Mouse (Mus musculus) embryonic facial prominence, embryonic 14.5 days (tissue): Measurements from ENCODE around the gene Apbb2. TPM values are rescaled to one million over a fixed set of nuclear protein-coding genes. Genes with fewer than 3 reads are reported as not detected.

Experiments used
- ATAC-seq: fragments of 200-750 bp; cut with Nextera tagmentation; 2 replicates; pipeline ENCODE4 v1.8.0; 2017; ENCODE audit warnings: low read depth, moderate number of reproducible peaks, moderate TSS enrichment
- DNase-seq: peaks from one replicate; pipeline ENCODE4 v3.0.0-alpha.2; 2015; ENCODE audit warnings: low spot score
- H3K27ac ChIP-seq: fragments of 300-500 bp; sonication (generic); replicated peaks from 2 replicates; pipeline ENCODE4 v1.5.1; 2014; ENCODE audit warnings: low read depth, mild to moderate bottlenecking, low read length, moderate library complexity
- H3K27me3 ChIP-seq: fragments of 300-500 bp; sonication (generic); replicated peaks from 2 replicates; pipeline ENCODE4 v1.6.1; 2014; ENCODE audit warnings: low read length; ENCODE audit not compliant: control insufficient read depth, insufficient read depth
- H3K36me3 ChIP-seq: fragments of 300-500 bp; sonication (generic); 2 replicates; pipeline ENCODE4 v1.6.1; 2014; ENCODE audit warnings: low read length, mixed read lengths; ENCODE audit not compliant: control insufficient read depth, insufficient read depth
- H3K4me1 ChIP-seq: fragments of 300-500 bp; sonication (generic); 2 replicates; pipeline ENCODE4 v1.6.1; 2014; ENCODE audit warnings: antibody characterized with exemption, low read length; ENCODE audit not compliant: control insufficient read depth, insufficient read depth
- H3K4me2 ChIP-seq: fragments of 300-500 bp; sonication (generic); 2 replicates; pipeline ENCODE4 v1.6.1; 2014; ENCODE audit warnings: low read depth, mild to moderate bottlenecking, low read length, moderate library complexity, mixed read lengths
- H3K4me3 ChIP-seq: fragments of 300-500 bp; sonication (generic); 2 replicates; pipeline ENCODE4 v1.5.1; 2014; ENCODE audit warnings: low read depth, mild to moderate bottlenecking, low read length
- H3K9ac ChIP-seq: fragments of 300-500 bp; sonication (generic); 2 replicates; pipeline ENCODE4 v1.6.1; 2014; ENCODE audit warnings: low read depth, mild to moderate bottlenecking, low read length, moderate library complexity, mixed read lengths
- H3K9me3 ChIP-seq: fragments of 300-500 bp; sonication (generic); 2 replicates; pipeline ENCODE4 v1.6.1; 2016; ENCODE audit warnings: low read length; ENCODE audit not compliant: control insufficient read depth
- WGBS: fragments of 180-500 bp; shearing (Covaris S2); extraction: QIAGEN DNeasy Blood & Tissue Kit; methylation state at CpG from one replicate; pipeline ENCODE4 v1.1.7; 2014; 5-methylcytosine and 5-hydroxymethylcytosine counted together
- polyA plus RNA-seq: library from polyadenylated mRNA; unstranded; fragments of >200 nt; fragmentation: Nextera tagmentation; extraction: Ambion mirVana; gene quantifications from 2 replicates; pipeline ENCODE4 v1.2.1, GENCODE M21; 2014

Apbb2 gene
- polyA plus RNA-seq, 1 experiment from 2014 or later, result 39.8 TPM

DNA sequence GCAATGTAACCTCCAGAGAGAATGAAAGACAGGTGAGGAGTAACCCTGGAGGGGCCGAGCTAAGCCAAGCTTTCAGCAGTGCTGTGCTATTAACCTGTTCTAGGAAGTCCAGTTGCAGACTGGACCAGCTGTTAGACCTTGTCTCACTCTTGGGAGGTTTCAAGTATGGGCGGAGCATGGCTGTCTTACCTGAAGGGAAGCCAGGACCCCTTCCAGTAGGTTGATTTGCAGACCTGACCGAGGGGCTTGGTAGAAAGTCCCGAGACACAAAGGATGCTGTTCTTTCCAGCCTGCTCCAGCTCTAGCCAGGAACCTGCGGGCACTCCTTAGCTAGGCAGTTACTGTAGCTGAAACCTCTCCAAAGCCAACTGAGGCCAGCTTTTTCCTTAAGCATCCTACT is 322.5 kb downstream of the Apbb2 start:
- no peak overlapping the region for H3K4me2 ChIP-seq
- H3K4me3 ChIP-seq, result no peak overlapping the region
- H3K9me3 ChIP-seq, result 0 out of 2 replicates have a peak, but pooled peaks cover 4% of the 10 kb centered on the region
- H3K4me1 ChIP-seq, result no peaks in the 10 kb centered on the region
- no peak overlapping the region for H3K27ac ChIP-seq
- no peak for ATAC-seq
- H3K9ac ChIP-seq, result no peak overlapping the region
- no peaks in the 10 kb centered on the region for H3K27me3 ChIP-seq
- 91% methylated on average over 5 of the region's 5 CpGs for WGBS
- no peak for DNase-seq
- H3K36me3 ChIP-seq, result 0 out of 2 replicates have a peak, but pooled peaks cover 9% of the 10 kb centered on the region

DNA sequence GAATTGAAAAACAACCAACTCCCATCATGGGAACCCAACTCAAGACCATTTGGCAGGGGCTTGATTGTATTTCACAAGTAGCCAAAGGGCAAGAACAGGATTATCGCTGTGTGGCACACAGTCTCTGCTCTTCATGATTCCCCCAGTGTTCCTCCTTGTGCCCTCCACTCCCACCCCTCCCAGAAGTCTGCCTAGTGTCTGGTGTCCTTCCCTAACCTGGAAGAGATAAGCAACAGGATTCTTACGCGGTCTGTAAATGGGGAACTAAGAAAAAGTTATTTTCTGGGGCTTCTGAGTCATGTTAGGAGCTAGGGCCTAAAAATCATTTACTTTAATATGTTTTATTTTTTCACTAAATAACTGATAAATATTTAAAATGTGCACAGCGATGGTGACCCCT is 323.6 kb downstream of the Apbb2 start:
- Histone ChIP-seq H3K4me1 (no peaks in the 10 kb centered on the region), H3K36me3 (no peaks in the 10 kb centered on the region), H3K9ac (no peak overlapping the region), H3K27ac (no peak overlapping the region), H3K4me3 (no peak overlapping the region), H3K27me3 (no peaks in the 10 kb centered on the region), H3K9me3 (0 out of 2 replicates have a peak, but pooled peaks cover 4% of the 10 kb centered on the region), H3K4me2 (no peak overlapping the region)
- ATAC-seq (no peak), DNase-seq (no peak)
- WGBS, result 96% methylated on average over 4 of the region's 4 CpGs

DNA sequence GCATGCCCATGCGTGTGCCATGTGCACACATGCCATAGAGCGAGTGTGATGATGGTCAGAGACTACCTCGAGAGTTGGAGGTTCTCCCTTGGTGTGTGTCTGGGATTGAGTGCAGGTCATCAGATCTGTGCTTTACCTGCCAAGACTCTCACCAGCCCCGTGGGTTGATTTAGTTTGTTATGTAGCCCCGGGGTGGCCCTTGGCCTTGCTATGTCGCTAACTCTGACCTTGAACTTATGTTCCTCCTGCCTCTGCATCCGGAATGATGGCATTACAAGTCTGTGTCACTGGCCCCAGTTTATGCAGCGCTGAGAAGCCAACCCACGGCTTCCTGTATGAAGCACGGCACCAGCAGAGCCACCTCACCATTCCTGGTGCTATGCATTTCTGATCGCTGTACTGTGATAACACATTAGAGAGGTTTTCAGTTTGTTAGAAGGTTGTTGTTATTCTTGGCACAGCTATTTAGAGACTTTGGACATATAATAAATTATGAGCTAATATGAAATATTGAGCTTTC is 324.4 kb downstream of the Apbb2 start:
- H3K27me3 ChIP-seq, result no peaks in the 10 kb centered on the region
- H3K9me3 ChIP-seq, result 0 out of 2 replicates have a peak, but pooled peaks cover 4% of the 10 kb centered on the region
- whole genome bisulfite sequencing, result 84% methylated on average over 11 of the region's 11 CpGs
- DNase-seq (no peak), ATAC-seq (no peak)
- no peaks in the 10 kb centered on the region for H3K4me1 ChIP-seq
- H3K4me2 ChIP-seq, result no peak overlapping the region
- H3K9ac ChIP-seq, result no peak overlapping the region
- no peak overlapping the region for H3K4me3 ChIP-seq
- no peak overlapping the region for H3K27ac ChIP-seq
- no peaks in the 10 kb centered on the region for H3K36me3 ChIP-seq

DNA sequence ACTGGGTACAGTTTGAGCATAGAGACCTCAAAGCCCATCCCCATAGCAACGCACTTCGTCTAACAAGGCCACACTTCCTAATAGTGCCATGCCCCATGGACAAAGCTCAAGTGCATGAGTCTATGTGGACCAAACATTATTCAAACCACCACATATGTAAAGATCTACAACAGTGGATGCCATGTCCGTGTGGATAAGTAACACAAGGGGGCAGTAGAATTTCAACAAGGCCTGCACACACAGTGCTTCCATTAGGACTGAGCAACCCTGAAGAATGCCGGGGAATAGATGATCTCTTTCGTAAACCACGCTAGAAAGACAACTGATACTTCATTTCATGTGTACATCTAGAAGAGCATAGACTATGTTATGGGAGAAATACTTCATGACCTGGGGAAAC is 337.8 kb downstream of the Apbb2 start:
- no peak for DNase-seq
- no peak overlapping the region for H3K27ac ChIP-seq

DNA sequence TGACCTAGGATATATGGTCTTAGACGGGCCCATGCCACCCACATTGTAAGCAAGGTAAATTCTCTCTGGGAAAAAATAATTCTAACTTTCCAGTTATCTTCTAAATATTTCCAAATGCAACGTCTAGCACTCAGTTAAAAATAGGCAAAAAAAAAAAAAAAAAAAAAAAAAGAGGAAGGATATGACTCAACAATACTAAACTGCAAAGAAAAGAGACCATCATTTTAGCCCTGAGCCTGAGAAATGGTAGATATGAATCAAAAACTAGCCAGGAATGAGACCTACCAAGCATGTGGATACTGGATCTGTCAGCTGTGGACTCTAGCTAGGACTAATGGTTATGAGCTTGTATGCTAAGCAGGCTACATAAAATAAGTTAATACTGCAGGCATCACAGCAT is 338.9 kb downstream of the Apbb2 start:
- Histone ChIP-seq H3K4me1 (no peaks in the 10 kb centered on the region), H3K9ac (no peak overlapping the region), H3K9me3 (no peaks in the 10 kb centered on the region), H3K27ac (no peak overlapping the region), H3K4me2 (no peak overlapping the region), H3K27me3 (no peaks in the 10 kb centered on the region), H3K4me3 (no peak overlapping the region), H3K36me3 (no peaks in the 10 kb centered on the region)
- 80% methylated on average over 2 of the region's 2 CpGs for WGBS
- no peak for DNase-seq
- no peak for ATAC-seq

More for the DNA sequence above, 337.8 kb downstream of the Apbb2 start:
- 76% methylated on average over 6 of the region's 6 CpGs for WGBS
- H3K36me3 ChIP-seq, result no peaks in the 10 kb centered on the region
- no peaks in the 10 kb centered on the region for H3K9me3 ChIP-seq
- no peak for ATAC-seq
- H3K27me3 ChIP-seq, result no peaks in the 10 kb centered on the region
- H3K9ac ChIP-seq, result no peak overlapping the region
- H3K4me3 ChIP-seq, result no peak overlapping the region
- no peak overlapping the region for H3K4me2 ChIP-seq
- H3K4me1 ChIP-seq, result no peaks in the 10 kb centered on the region

- ATAC-seq, result no peak
- H3K4me3 ChIP-seq, result no peak overlapping the region
- no peak overlapping the region for H3K9ac ChIP-seq
- H3K27me3 ChIP-seq, result no peaks in the 10 kb centered on the region
- no peak overlapping the region for H3K27ac ChIP-seq
- no peak overlapping the region for H3K4me2 ChIP-seq
- no peaks in the 10 kb centered on the region for H3K36me3 ChIP-seq
- WGBS, result 59% methylated on average over 3 of the region's 3 CpGs
- H3K4me1 ChIP-seq, result 0 out of 2 replicates have a peak, but pooled peaks cover 2% of the 10 kb centered on the region
- H3K9me3 ChIP-seq, result no peaks in the 10 kb centered on the region
- no peak for DNase-seq
These were observed 344.2 kb downstream of the Apbb2 start for GRCm38 (mm10) chr5:66274417-66274816.

- 0 out of 2 replicates have a peak, but pooled peaks cover 4% of the 10 kb centered on the region for H3K4me1 ChIP-seq
- no peaks in the 10 kb centered on the region for H3K36me3 ChIP-seq
- DNase-seq (peak; percentile 21), ATAC-seq (no peak)
- no peak overlapping the region for H3K9ac ChIP-seq
- 35% methylated on average over 2 of the region's 2 CpGs for WGBS
- H3K27me3 ChIP-seq, result no peaks in the 10 kb centered on the region
- H3K9me3 ChIP-seq, result no peaks in the 10 kb centered on the region
- no peak overlapping the region for H3K4me3 ChIP-seq
- no peak overlapping the region for H3K4me2 ChIP-seq
- no peak overlapping the region for H3K27ac ChIP-seq
These were observed 347.4 kb downstream of the Apbb2 start for GRCm38 (mm10) chr5:66271141-66271540.

DNA sequence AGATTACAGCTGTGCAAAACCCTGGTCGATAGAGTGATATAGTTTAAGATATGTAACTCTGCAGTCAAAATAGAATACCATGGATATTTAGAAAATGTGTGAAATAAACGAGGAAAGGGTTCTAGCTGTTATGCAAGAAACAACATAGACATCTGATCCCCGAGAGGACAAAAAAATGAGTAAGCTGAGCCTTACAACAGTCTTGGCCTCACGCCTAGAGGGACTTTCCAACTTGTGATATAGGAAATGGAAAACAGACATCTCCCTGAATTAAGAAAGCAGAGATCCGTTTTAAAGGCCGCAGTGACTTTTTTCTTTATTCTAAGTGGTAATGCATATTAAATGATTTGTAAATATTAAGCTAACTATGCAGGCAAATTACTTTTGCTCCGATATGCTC is 349.0 kb downstream of the Apbb2 start:
- 0 out of 2 replicates have a peak, but pooled peaks cover 4% of the 10 kb centered on the region for H3K4me1 ChIP-seq
- no peak overlapping the region for H3K4me3 ChIP-seq
- no peak overlapping the region for H3K9ac ChIP-seq
- WGBS, result 40% methylated on average over 7 of the region's 7 CpGs
- H3K36me3 ChIP-seq, result no peaks in the 10 kb centered on the region
- H3K4me2 ChIP-seq, result no peak overlapping the region
- no peak for ATAC-seq
- H3K27me3 ChIP-seq, result no peaks in the 10 kb centered on the region
- no peaks in the 10 kb centered on the region for H3K9me3 ChIP-seq
- no peak overlapping the region; the same call in 1 of the 2 replicates for H3K27ac ChIP-seq
- peak; percentile 95 for DNase-seq

GRCm38 (mm10) chr5:66263398-66263797 is 355.2 kb downstream of the Apbb2 start:
- Histone ChIP-seq H3K4me2 (no peak overlapping the region), H3K36me3 (no peaks in the 10 kb centered on the region), H3K9me3 (no peaks in the 10 kb centered on the region), H3K4me3 (no peak overlapping the region), H3K27me3 (no peaks in the 10 kb centered on the region; the same call in 1 of the 2 replicates), H3K9ac (no peak overlapping the region), H3K4me1 (no peaks in the 10 kb centered on the region), H3K27ac (no peak overlapping the region)
- WGBS, result 32% methylated on average over 4 of the region's 4 CpGs
- ATAC-seq (no peak), DNase-seq (peak; percentile 50)
